Mouse (Mus musculus): ENCODE results near the gene Nsmce4a.

- TF ChIP-seq CTCF (conservative IDR thresholded peaks at IDR 0.05; ENCODE audit: insufficient read depth, insufficient read length, low read depth, low read length) (no peak), POLR2A (IDR thresholded peaks at IDR 0.05; ENCODE audit: low read depth, low read length) (no peak)
Observed at GRCm38 (mm10) chr7:130600546-130600945, 27.6 kb upstream of the Nsmce4a start.

Measured in kidney, adult 2 months (tissue).